Mouse (Mus musculus) thymus, adult 2 months (tissue): ENCODE data around the gene Stx4a.

Source experiments
- CTCF ChIP-seq: fragments of 200-500 bp; IDR thresholded peaks from 2 replicates; pipeline ENCODE4 v1.5.1; 2012; ENCODE audit warnings: mild to moderate bottlenecking, control low read depth, low read length, moderate library complexity, borderline replicate concordance; ENCODE audit not compliant: control insufficient read depth, poor library complexity, insufficient read depth; ENCODE audit errors: extremely low read depth
- POLR2A ChIP-seq: fragments of 200-500 bp; IDR thresholded peaks from 2 replicates; pipeline ENCODE4 v1.6.1; 2012; ENCODE audit warnings: mild to moderate bottlenecking, low read length, control low read depth, moderate library complexity; ENCODE audit not compliant: control insufficient read depth, poor library complexity, insufficient read depth; ENCODE audit errors: extremely low read depth

DNA sequence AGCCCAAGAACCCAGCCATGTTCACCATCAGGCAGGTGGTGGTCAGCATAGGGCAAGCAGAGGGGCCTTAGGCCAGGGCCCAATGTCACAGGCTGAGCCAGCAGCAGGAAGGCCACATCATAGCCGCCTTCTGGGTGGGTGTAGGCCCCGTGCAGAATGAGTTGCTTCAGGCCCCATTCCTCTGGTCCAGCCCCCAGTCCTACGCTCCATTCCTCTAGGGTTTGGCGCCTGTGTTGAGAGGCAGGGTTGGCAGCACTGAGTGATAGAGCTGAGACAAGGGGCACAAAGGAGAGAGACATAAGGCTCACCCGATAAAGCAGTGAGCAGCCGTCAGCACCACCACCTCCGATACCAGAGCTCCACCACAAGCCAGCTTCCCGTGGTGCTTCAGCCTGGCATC lies 63.1 kb downstream of the Stx4a start:
- no peak for TF ChIP-seq POLR2A
- no peak for TF ChIP-seq CTCF
